Mouse (Mus musculus) liver, embryonic 18 days (tissue): ENCODE data around the gene Lhx6. TPM values are rescaled to one million over a fixed set of nuclear protein-coding genes. Genes with fewer than 3 reads are reported as not detected.

Experiments
- polyA plus RNA-seq: library from polyadenylated mRNA; depleted of rRNA; stranded (reverse); fragments of >200 nt; gene quantifications from 2 replicates; pipeline ENCODE4 v1.2.3, GENCODE M21; 2012; rRNA removed

The Lhx6 gene
- 1.3 and 1.7 TPM in 2 replicates for polyA plus RNA-seq

DNA sequence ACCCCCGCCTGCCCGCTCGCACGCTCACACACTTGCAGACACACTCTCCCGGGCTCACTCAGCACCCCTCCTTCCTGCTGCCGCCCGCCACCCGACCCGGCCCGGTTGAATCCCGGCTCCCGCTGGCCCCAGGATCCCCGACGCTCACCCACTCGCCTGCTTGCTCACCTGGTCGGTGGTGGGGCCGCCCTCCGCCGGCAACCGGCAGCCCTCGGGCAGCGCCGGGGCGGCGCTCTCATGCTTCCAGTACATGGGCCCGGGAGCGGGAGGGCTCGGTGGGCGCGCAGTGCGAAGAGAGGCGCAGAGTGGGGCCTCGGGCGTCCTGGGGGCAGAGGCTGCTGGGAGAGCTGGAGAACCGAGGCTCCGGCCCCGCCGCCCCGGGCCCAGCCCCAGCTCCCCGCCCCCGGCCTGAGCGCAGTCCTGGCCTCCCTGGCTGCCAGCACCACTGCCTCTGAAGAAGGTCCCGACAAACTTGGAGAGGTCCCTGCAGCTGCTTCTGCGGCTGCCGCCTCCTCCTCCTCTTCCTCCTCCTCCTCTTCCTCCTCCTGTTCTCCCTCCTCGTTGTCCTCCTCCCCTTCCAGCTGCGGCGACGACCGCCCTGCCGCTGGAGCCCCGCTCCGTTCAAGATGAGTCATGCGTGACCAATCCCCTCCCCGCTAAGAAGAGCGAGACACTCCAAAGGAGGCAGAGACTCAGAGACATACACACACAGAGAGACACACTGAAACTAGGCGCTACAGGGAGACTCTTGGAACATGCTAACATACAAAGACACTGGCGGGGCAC, at the start of gene Lhx6:
Gene Lhx6, minus strand, starts transcription at position 453 of the 786 bp plus-strand sequence.

DNA sequence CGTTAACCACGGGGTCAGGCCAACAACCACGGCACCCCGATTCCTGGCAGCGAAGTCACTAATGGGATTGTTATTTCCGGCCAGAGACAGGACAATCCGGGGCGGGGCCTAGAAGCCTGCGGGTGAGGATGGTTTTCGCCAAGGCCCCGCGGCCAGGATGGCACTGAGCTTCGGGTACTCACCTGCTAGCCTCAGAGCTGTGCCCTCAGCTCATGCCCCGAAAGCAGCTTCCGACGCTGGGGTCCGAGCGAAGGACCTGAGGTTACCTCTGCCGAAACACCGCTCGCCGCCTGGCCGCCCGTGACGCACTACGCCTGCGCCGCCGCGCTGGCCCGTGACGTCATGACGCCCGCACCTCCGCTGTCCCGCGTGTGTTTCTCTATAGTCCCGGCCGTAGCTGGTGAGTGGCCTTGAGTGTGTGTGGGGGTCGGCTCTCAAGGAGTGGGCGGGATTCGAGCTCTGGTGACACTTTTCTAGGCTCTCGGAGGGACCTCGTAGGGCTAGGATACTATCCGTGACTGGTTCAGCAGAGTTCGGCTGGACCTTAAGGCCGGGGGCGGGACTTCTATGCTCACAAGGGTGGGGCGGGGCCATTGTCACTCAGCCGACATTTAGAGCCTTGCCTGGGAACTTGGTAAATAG, 31.2 kb upstream of the Lhx6 start, which contains the start of the genes Mrrf and Rbm18:
Gene Mrrf, plus strand, starts transcription at position 90 of the 642 bp plus-strand sequence.
Gene Rbm18, minus strand, starts transcription at position 474 of the 642 bp plus-strand sequence.

DNA sequence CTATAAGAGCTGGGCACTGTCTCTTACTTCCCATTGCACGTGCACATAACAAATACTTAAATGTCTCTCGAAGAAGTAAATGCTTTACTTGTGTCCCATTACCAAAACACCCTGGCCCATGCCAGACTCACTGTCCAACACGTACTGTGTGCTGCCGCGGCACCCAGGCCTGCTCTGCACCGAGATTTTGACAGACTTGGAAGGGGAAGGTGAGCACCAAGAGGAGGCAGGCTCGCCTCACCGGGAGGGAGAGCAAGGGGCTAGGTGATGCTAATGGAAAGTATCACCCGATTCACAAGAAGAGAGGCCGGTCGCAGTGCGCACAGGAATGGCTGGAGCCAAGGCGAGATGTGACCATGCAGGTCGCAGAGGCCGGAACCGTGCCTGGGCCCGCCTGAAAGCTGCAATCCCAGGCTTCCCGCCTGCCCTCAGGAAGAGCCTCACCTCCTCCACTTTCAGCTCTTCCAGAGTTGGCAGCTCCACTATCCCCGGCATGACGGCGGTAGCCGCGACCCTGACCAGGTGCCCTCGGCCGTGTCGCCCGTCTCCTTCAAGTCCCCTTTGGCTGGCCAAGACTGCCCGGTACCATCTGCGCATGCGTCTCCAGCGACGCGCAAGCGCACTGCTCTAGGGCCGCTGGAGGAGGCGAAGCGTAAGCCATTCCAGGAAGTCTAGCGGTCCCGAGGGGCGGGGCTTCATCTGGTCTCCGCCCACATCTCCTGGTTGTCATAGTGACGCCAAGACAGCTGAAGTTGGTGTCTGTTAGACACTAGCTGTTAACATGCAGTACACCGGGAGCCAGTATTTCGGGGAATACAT, 56.3 kb downstream of the Lhx6 start, which contains the start of the genes Ndufa8 and Morn5:
Gene Ndufa8, minus strand, starts transcription at position 659 of the 819 bp plus-strand sequence.
Gene Morn5, plus strand, starts transcription at position 711 of the 819 bp plus-strand sequence.

Other genes with a start within 250 kb of the Lhx6 start
- gene Ttll11, start 125.5 kb downstream of the Lhx6 start, polyA plus RNA-seq: 1.1 and 1.5 TPM in 2 replicates
- gene Ndufa8, start 56.0 kb downstream of the Lhx6 start, polyA plus RNA-seq: 80.0 and 82.2 TPM in 2 replicates
- gene Morn5, start 56.0 kb downstream of the Lhx6 start, polyA plus RNA-seq: not detected in 2 replicates
- 7.4 and 10.9 TPM in 2 replicates for gene Mrrf, start 31.0 kb upstream of the Lhx6 start, polyA plus RNA-seq
- gene Rbm18, start 31.4 kb upstream of the Lhx6 start, polyA plus RNA-seq: 10.8 and 11.0 TPM in 2 replicates
- gene Ptgs1, start 125.0 kb upstream of the Lhx6 start, polyA plus RNA-seq: 15.8 and 18.4 TPM in 2 replicates